Mouse (Mus musculus) cerebellum, postnatal 14 days (tissue): ENCODE measurements at regions not wholly inside any gene's neighbourhood (a gene's known extent, or its start where the extent isn't known, plus 50 kb on each side); places are given as distances from the start of the nearest gene placed in this dataset.
A peak's percentile ranks its signal among the peaks of the same experiment; 100 is the strongest.

Experiments used
- DNase-seq, 2 experiments: peaks; one replicate each; pipeline ENCODE4 v3.0.0; 2021; ENCODE audit warnings: mixed read lengths in 2 of 2

DNA sequence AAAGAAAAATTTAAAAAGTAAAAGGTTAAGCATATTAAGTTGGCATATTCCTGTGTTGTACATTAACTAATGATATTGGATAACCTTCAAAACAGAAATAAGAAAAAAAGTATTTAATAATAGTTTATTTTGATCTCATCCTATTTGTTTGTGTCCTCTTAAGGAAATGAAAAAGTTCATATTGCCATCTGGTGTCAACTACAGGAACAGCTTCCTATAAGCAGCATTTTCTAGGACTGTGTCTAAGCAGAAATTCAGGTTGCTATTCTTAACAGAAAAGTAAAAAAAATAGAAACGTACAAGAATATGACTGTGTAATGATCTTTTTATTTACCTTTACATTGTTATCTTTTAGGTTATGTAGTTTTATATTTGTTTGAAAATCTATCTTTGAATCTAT is 313.4 kb upstream of the G6pd2 start:
- DNase-seq, result no peak

- no peak for DNase-seq
Measured at GRCm38 (mm10) chr5:61507406-61507805, 301.2 kb upstream of the G6pd2 start.

DNA sequence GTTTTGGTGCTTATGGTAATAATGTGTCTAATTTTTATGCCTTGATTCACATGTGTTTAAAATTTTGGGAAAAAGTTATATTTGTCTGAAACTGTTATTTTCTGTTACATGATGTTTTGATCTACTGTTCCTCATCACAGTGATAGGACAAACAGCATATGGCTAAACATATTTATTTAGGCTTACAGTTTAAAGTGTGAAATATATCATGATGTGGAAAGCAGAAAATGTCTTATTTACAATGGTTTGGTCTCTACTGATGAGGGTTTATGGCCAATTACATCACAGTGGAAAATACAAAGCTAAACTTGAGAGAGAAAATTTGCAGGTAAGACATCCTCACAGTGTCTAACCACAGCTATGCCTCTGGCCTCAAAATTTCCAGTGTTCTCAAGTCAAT is 268.1 kb upstream of the G6pd2 start:
- no peak for DNase-seq

GRCm38 (mm10) chr5:61546632-61547492 is 261.8 kb upstream of the G6pd2 start:
- DNase-seq, result peak; percentile 7 to 34

- DNase-seq, result no peak
Measured at GRCm38 (mm10) chr5:61553526-61553925, 255.1 kb upstream of the G6pd2 start.
